Mouse (Mus musculus) bone marrow, adult 2 months (tissue): ENCODE results near the gene Ms4a5.

ENCODE experiments used
- CTCF ChIP-seq: fragments of 200-500 bp; IDR thresholded peaks from 2 replicates; pipeline ENCODE4 v1.5.1; 2011; ENCODE audit warnings: low read length, control low read depth; ENCODE audit not compliant: control insufficient read depth, insufficient read depth
- POLR2A ChIP-seq: fragments of 200-500 bp; IDR thresholded peaks from 2 replicates; pipeline ENCODE4 v1.6.1; 2011; ENCODE audit warnings: low read depth, mild to moderate bottlenecking, control low read depth, low read length, borderline replicate concordance; ENCODE audit not compliant: control insufficient read depth

DNA sequence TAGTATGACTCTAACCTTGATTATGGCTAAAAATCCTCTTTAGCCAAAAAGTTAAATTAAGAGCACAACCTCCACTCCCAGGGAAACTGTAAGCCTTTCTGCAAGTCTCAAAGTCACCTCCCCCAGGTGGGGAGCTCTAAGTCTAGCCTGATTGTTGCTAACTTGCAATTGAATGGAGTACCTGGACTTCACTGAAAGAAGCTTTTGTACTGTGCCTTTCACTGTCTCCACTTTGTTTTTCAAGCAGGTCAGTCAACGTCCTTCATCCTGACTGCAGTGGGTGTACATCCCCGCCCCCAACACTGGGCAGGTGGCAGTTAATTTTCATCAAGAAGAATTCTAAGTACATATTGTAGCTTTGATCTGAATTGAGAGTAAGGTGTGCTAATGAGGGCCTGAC lies 15.3 kb upstream of the Ms4a5 start:
- no peak for TF ChIP-seq POLR2A
- TF ChIP-seq CTCF = no peak
